Mouse (Mus musculus): Measurements from ENCODE around the gene Inka2. TPM values are rescaled to one million over a fixed set of nuclear protein-coding genes. Genes with fewer than 3 reads are reported as not detected.

The Inka2 gene
- total RNA-seq, 1 experiment: 5.5 TPM

DNA sequence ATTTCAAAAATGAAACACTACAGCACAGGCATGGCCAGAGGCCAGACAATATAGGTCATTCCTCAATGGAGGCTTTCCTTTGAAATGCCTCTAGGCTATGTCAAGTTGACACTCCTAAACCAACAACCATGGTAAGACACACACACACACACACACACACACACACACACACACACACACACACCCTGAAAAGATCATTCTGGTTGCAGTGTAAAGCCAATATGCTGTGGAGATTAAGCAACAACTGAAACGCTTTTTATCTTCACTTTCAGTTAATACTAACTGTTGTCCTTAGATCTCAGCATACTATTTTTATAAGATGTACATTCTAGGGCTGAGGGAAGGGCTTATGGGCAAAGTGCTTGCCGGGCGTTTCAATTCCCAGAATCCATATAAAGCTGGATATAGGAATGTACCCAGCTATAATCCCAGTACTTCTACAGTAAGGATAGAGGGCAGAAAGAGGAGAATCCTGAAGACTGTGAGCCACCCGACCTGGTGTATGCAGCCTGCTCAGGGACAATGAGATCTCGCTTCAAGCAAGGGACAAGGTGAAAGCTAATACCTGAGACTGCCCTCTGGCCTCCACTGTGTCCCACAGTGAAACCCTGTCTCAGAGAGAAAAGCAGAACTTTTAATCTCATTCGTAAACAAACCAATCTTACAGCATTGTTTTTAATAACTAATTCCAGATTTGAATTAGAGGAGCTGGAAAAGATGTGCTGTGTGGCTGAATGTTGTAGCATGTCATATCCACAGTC lies 53.1 kb downstream of the Inka2 start:
- Histone ChIP-seq H3K4me1 (ENCODE audit: control insufficient read depth in 2 of 2, insufficient read depth in 2 of 2, low read length in 2 of 2, poor library complexity in 1 of 2) (no peaks in the 10 kb centered on the region), H3K27ac (ENCODE audit: insufficient read depth, low read depth, low read length, poor library complexity, severe bottlenecking) (no peak overlapping the region), H3K9ac (ENCODE audit: insufficient read depth, low read depth, low read length, poor library complexity, severe bottlenecking) (no peak overlapping the region), H3K4me3 (ENCODE audit: insufficient read depth in 1 of 2, low read depth in 1 of 2, low read length in 2 of 2, poor library complexity in 1 of 2, severe bottlenecking in 1 of 2) (no peak overlapping the region), H3K9me3 (ENCODE audit: control insufficient read depth, insufficient read depth, low read depth, low read length) (no peaks in the 10 kb centered on the region), H3K36me3 (ENCODE audit: control insufficient read depth, insufficient read depth, low read length, poor library complexity, severe bottlenecking) (no peaks in the 10 kb centered on the region)
- in situ Hi-C loops (cut with MboI; ENCODE audit: low sequenced_read_pairs in 2 of 2, unreplicated experiment in 2 of 2): no loop called here
- no peak for DNase-seq (ENCODE audit: low read depth, low spot score)
- TF ChIP-seq CHD2 (IDR thresholded peaks at IDR 0.05; ENCODE audit: low read depth, low read length) (no peak), ZNF384 (IDR thresholded peaks at IDR 0.05; ENCODE audit: low read depth, low read length) (no peak), MAFK (IDR thresholded peaks at IDR 0.05; ENCODE audit: insufficient read depth, low read depth, low read length) (no peak), HCFC1 (IDR thresholded peaks at IDR 0.05; ENCODE audit: borderline replicate concordance, insufficient read depth, low read length) (no peak), ZC3H11A (IDR thresholded peaks at IDR 0.05; ENCODE audit: borderline replicate concordance, low read depth, low read length) (no peak)

DNA sequence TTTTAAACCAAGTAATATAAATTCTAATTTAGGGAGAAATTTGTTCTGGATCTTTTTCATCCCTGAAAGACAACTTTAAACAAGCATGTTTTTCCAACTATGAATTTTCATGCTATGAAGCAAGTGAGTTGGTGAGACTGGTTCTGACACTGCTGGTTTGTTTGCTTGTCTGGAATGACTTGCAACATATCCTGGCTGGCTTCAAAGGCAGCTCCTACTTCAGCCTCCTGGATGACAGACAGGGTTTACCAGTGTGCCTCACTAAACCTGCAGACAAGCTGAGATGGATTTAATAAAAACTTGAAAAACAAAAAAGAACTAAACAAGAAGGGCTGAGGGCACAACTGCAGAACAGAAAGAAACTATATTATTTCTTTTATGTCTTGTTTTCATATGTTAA lies 53.7 kb downstream of the Inka2 start:
- no peaks in the 10 kb centered on the region for H3K9me3 ChIP-seq (ENCODE audit: control insufficient read depth, insufficient read depth, low read depth, low read length)
- DNase-seq (ENCODE audit: low read depth, low spot score): no peak
- TF ChIP-seq ZNF384 (IDR thresholded peaks at IDR 0.05; ENCODE audit: low read depth, low read length) (no peak), MAFK (IDR thresholded peaks at IDR 0.05; ENCODE audit: insufficient read depth, low read depth, low read length) (no peak), HCFC1 (IDR thresholded peaks at IDR 0.05; ENCODE audit: borderline replicate concordance, insufficient read depth, low read length) (no peak)
- H3K9ac ChIP-seq (ENCODE audit: insufficient read depth, low read depth, low read length, poor library complexity, severe bottlenecking): no peak overlapping the region
- no peaks in the 10 kb centered on the region for H3K4me1 ChIP-seq (ENCODE audit: control insufficient read depth in 2 of 2, insufficient read depth in 2 of 2, low read length in 2 of 2, poor library complexity in 1 of 2)
- in situ Hi-C loops (cut with MboI; ENCODE audit: low sequenced_read_pairs in 2 of 2, unreplicated experiment in 2 of 2): no loop called here
- H3K4me3 ChIP-seq (ENCODE audit: insufficient read depth in 1 of 2, low read depth in 1 of 2, low read length in 2 of 2, poor library complexity in 1 of 2, severe bottlenecking in 1 of 2): no peak overlapping the region
- no peak overlapping the region for H3K27ac ChIP-seq (ENCODE audit: insufficient read depth, low read depth, low read length, poor library complexity, severe bottlenecking)
- no peaks in the 10 kb centered on the region for H3K36me3 ChIP-seq (ENCODE audit: control insufficient read depth, insufficient read depth, low read length, poor library complexity, severe bottlenecking)

DNA sequence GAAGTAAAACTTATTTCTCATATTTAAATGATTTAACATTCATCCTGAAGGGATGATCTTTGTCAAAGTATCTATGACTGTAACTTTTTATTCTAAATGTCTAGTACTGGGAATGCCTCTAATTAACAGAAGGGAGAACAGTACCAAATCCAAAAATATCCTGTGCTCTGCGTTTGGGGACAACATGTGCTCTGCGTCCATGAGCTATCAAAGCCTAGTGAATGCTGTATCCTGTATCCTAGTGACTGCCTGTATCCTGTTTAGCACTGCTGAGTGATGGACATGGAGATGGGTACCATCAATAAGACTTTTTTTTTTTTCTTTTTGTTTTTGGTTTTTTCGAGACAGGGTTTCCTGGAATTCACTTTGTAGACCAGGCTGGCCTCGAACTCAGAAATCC lies 54.3 kb downstream of the Inka2 start:
- Histone ChIP-seq H3K27ac (ENCODE audit: insufficient read depth, low read depth, low read length, poor library complexity, severe bottlenecking) (no peak overlapping the region), H3K4me3 (ENCODE audit: insufficient read depth in 1 of 2, low read depth in 1 of 2, low read length in 2 of 2, poor library complexity in 1 of 2, severe bottlenecking in 1 of 2) (no peak overlapping the region), H3K36me3 (ENCODE audit: control insufficient read depth, insufficient read depth, low read length, poor library complexity, severe bottlenecking) (no peaks in the 10 kb centered on the region), H3K9me3 (ENCODE audit: control insufficient read depth, insufficient read depth, low read depth, low read length) (no peaks in the 10 kb centered on the region), H3K9ac (ENCODE audit: insufficient read depth, low read depth, low read length, poor library complexity, severe bottlenecking) (no peak overlapping the region), H3K4me1 (ENCODE audit: control insufficient read depth in 2 of 2, insufficient read depth in 2 of 2, low read length in 2 of 2, poor library complexity in 1 of 2) (no peaks in the 10 kb centered on the region)
- no peak for TF ChIP-seq HCFC1 (IDR thresholded peaks at IDR 0.05; ENCODE audit: borderline replicate concordance, insufficient read depth, low read length)
- in situ Hi-C loops (cut with MboI; ENCODE audit: low sequenced_read_pairs in 2 of 2, unreplicated experiment in 2 of 2): no loop called here
- no peak for DNase-seq (ENCODE audit: low read depth, low spot score)

DNA sequence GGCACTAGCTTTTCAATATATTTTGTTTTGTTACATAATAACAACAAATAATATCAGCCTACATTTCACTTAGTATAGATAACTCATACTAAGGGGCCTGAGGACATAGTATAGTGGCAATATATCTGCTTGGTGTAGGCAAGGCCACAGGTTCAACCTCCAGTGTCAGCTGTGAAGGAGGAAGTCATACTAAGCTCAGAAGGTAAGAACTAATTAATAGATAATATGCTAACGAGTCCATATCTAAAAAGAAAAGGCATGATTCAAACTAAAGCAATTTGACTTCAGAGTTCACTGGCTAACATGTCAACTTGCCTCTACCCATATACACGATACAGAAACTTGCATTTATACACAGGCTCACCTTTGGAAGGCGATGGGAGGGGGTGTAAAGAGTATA lies 55.7 kb downstream of the Inka2 start:
- Histone ChIP-seq H3K36me3 (ENCODE audit: control insufficient read depth, insufficient read depth, low read length, poor library complexity, severe bottlenecking) (no peaks in the 10 kb centered on the region), H3K9ac (ENCODE audit: insufficient read depth, low read depth, low read length, poor library complexity, severe bottlenecking) (no peak overlapping the region), H3K9me3 (ENCODE audit: control insufficient read depth, insufficient read depth, low read depth, low read length) (no peaks in the 10 kb centered on the region), H3K27ac (ENCODE audit: insufficient read depth, low read depth, low read length, poor library complexity, severe bottlenecking) (no peak overlapping the region), H3K4me3 (ENCODE audit: insufficient read depth in 1 of 2, low read depth in 1 of 2, low read length in 2 of 2, poor library complexity in 1 of 2, severe bottlenecking in 1 of 2) (no peak overlapping the region), H3K4me1 (ENCODE audit: control insufficient read depth in 2 of 2, insufficient read depth in 2 of 2, low read length in 2 of 2, poor library complexity in 1 of 2) (no peaks in the 10 kb centered on the region)
- DNase-seq (ENCODE audit: low read depth, low spot score): no peak
- no peak for TF ChIP-seq MAFK (IDR thresholded peaks at IDR 0.05; ENCODE audit: insufficient read depth, low read depth, low read length)
- in situ Hi-C loops (cut with MboI; ENCODE audit: low sequenced_read_pairs in 2 of 2, unreplicated experiment in 2 of 2): no loop called here

DNA sequence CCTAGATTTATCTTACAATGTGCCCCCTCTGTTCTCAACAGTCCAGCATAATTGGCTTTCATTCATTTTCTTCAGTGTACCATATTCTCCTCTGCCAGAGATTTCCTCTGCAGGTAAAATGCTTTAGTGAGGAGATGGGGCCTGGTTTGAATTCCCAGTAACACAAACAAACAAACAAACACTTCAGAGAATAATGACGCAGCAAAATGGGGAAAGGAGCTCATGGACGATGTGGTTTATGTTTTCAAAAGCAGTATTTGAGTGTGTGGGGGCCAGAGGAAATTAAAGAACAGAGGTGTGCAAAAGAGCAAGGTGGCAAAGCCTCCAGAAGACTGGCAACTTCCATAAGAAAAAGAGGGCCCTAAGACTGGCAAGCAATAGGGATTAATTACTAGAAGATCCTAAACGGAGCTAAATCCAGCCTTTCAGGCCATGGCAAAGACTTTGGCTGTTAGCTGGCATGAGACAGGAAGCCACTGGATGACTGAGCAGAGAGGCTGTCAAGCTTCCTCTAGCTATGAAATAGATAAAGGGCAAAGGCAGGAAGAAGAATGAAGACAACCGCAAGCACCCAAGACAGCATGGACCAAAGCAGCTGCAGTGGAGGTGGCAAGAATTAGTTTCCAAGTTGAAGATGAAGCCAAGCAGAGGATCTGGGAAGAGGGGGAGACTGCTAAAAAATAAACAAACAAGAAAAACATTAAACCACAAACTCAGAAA lies 58.9 kb downstream of the Inka2 start:
- TF ChIP-seq ZC3H11A (IDR thresholded peaks at IDR 0.05; ENCODE audit: borderline replicate concordance, low read depth, low read length): no peak
- TF ChIP-seq HCFC1 (IDR thresholded peaks at IDR 0.05; ENCODE audit: borderline replicate concordance, insufficient read depth, low read length): no peak
- TF ChIP-seq ZNF384 (IDR thresholded peaks at IDR 0.05; ENCODE audit: low read depth, low read length): no peak
- TF ChIP-seq CHD2 (IDR thresholded peaks at IDR 0.05; ENCODE audit: low read depth, low read length): no peak
- no peak for TF ChIP-seq MAFK (IDR thresholded peaks at IDR 0.05; ENCODE audit: insufficient read depth, low read depth, low read length)
- Histone ChIP-seq H3K4me1 (ENCODE audit: control insufficient read depth in 2 of 2, insufficient read depth in 2 of 2, low read length in 2 of 2, poor library complexity in 1 of 2) (no peaks in the 10 kb centered on the region), H3K36me3 (ENCODE audit: control insufficient read depth, insufficient read depth, low read length, poor library complexity, severe bottlenecking) (no peaks in the 10 kb centered on the region), H3K9ac (ENCODE audit: insufficient read depth, low read depth, low read length, poor library complexity, severe bottlenecking) (no peak overlapping the region), H3K27ac (ENCODE audit: insufficient read depth, low read depth, low read length, poor library complexity, severe bottlenecking) (no peak overlapping the region), H3K4me3 (ENCODE audit: insufficient read depth in 1 of 2, low read depth in 1 of 2, low read length in 2 of 2, poor library complexity in 1 of 2, severe bottlenecking in 1 of 2) (no peak overlapping the region), H3K9me3 (ENCODE audit: control insufficient read depth, insufficient read depth, low read depth, low read length) (no peaks in the 10 kb centered on the region)
- no peak for DNase-seq (ENCODE audit: low read depth, low spot score)
- in situ Hi-C loops (cut with MboI; ENCODE audit: low sequenced_read_pairs in 2 of 2, unreplicated experiment in 2 of 2): no loop called here

Data from ES-E14 (cell line).